Mouse (Mus musculus): ENCODE measurements around the gene Agtr1a. TPM values are rescaled to one million over a fixed set of nuclear protein-coding genes. Genes with fewer than 3 reads are reported as not detected.

Gene Agtr1a
- polyA plus RNA-seq, 1 experiment from 2014 or later: 31.3 TPM

DNA sequence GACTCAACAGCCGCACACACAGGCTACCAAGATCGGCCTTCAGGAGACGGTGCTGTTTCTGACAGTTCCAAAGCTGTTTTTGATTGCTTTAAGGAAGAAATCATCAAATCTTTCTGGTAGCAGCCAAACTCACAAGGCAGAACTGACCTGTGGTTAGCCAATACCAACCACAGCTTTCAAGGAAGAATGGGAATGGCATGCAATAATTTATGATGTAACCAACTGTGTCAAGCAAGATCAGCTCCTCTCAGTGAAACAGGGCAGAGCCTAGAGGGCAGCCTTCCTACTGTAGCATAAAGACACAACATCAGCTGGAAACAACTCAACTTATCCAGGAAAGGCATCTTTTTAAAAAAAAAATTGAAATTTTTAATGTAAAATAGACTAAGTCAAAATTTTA is 62.6 kb downstream of the Agtr1a start:
- no peak overlapping the region for H3K4me2 ChIP-seq (ENCODE audit: low read length)
- H3K4me3 ChIP-seq (replicated peaks; ENCODE audit: low read depth, low read length): no peak overlapping the region
- no peak for DNase-seq (ENCODE audit: low spot score)
- H3K27ac ChIP-seq: no peak overlapping the region
- no peak overlapping the region for H3K9ac ChIP-seq (ENCODE audit: low read depth, low read length)
- H3K4me1 ChIP-seq (replicated peaks; ENCODE audit: insufficient read depth, low read length): 0 out of 2 replicates have a peak, but pooled peaks cover 3% of the 10 kb centered on the region
- no peaks in the 10 kb centered on the region for H3K36me3 ChIP-seq (ENCODE audit: insufficient read depth, low read length)
- ATAC-seq (replicated peaks; ENCODE audit: low FRiP score, low read depth): no peak
- WGBS: 73% methylated on average over 3 of the region's 3 CpGs
- no peaks in the 10 kb centered on the region for H3K27me3 ChIP-seq (ENCODE audit: insufficient read depth, low read length)
- TF ChIP-seq CTCF (IDR thresholded peaks at IDR 0.05; ENCODE audit: low read depth): no peak
- no peaks in the 10 kb centered on the region for H3K9me3 ChIP-seq (replicated peaks; ENCODE audit: low read length)

DNA sequence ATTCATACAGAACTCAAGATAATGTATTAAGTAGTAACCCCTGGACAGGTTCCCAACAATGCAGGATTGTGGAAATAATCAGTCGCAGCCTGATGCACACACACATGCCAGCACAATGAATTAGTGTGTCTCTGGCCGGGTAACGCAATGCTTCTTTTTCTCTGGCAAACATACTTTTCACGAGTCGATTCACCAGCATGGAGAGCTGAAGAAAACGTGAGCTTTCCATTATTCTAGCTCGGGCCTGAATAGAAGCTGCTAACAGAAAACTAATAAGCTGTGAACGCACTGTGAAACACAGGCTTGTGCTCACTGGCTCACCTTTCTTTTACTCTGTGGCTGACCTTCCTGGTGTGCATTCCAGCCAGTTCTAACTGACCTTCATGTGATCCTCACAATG is 64.4 kb downstream of the Agtr1a start:
- no peak for DNase-seq (ENCODE audit: low spot score)
- WGBS: 48% methylated on average over 8 of the region's 8 CpGs
- ATAC-seq (replicated peaks; ENCODE audit: low FRiP score, low read depth): no peak

DNA sequence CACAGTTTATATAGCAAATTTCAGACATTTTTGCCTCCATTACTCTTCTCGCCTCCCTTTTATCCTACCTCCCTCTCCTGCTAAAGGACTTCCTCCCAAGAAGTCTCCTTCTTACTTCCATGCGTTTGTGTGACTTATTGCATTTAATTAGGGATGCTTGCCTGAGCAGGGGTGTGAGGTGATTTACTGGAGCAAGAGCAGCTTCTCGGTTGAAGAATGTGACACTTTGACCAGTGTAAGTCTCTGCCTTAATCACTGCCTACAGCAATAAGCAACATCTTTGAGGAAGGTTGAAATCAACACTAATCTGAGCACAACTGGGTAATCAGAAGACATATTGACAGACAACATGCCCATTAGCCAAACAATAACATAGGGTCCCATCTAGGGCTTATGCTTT is 67.6 kb downstream of the Agtr1a start:
- no peaks in the 10 kb centered on the region for H3K9me3 ChIP-seq (replicated peaks; ENCODE audit: low read length)
- H3K36me3 ChIP-seq (ENCODE audit: insufficient read depth, low read length): no peaks in the 10 kb centered on the region
- no peaks in the 10 kb centered on the region for H3K27me3 ChIP-seq (ENCODE audit: insufficient read depth, low read length)
- H3K9ac ChIP-seq (ENCODE audit: low read depth, low read length): no peak overlapping the region
- WGBS: 29% methylated on average over 3 of the region's 3 CpGs
- H3K4me1 ChIP-seq (replicated peaks; ENCODE audit: insufficient read depth, low read length): no peaks in the 10 kb centered on the region
- ATAC-seq (replicated peaks; ENCODE audit: low FRiP score, low read depth): peak; percentile 81; the same call in 1 of the 2 replicates
- H3K4me3 ChIP-seq (replicated peaks; ENCODE audit: low read depth, low read length): no peak overlapping the region
- H3K27ac ChIP-seq: no peak overlapping the region
- DNase-seq (ENCODE audit: low spot score): peak; percentile 84
- no peak overlapping the region for H3K4me2 ChIP-seq (ENCODE audit: low read length)
- no peak for TF ChIP-seq CTCF (IDR thresholded peaks at IDR 0.05; ENCODE audit: low read depth)

More for the DNA sequence above, 64.4 kb downstream of the Agtr1a start:
- H3K9ac ChIP-seq (ENCODE audit: low read depth, low read length): no peak overlapping the region
- no peaks in the 10 kb centered on the region for H3K27me3 ChIP-seq (ENCODE audit: insufficient read depth, low read length)
- H3K9me3 ChIP-seq (replicated peaks; ENCODE audit: low read length): no peaks in the 10 kb centered on the region
- no peak overlapping the region for H3K27ac ChIP-seq
- no peak for TF ChIP-seq CTCF (IDR thresholded peaks at IDR 0.05; ENCODE audit: low read depth)
- H3K36me3 ChIP-seq (ENCODE audit: insufficient read depth, low read length): no peaks in the 10 kb centered on the region
- H3K4me2 ChIP-seq (ENCODE audit: low read length): no peak overlapping the region
- H3K4me1 ChIP-seq (replicated peaks; ENCODE audit: insufficient read depth, low read length): 0 out of 2 replicates have a peak, but pooled peaks cover 3% of the 10 kb centered on the region
- H3K4me3 ChIP-seq (replicated peaks; ENCODE audit: low read depth, low read length): no peak overlapping the region

DNA sequence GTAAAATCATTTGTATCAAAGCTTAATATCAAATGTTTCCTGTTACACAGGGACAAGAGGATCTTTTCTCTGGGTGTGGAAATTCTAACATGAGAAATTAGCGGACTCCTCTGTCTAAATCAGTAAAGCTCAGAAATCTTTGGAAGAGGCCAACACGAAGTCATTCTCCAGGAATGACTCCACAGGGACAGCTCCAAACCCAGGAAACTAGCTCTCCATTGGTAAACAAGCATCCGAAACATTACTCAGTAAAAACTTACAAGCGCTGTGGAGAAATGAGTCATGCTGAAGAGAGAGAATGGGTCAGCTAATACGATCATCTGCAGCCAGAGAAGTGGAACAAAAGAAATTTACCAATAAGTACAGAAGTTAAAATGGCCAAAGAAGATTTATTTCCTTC is 82.4 kb downstream of the Agtr1a start:
- H3K9me3 ChIP-seq (replicated peaks; ENCODE audit: low read length): no peaks in the 10 kb centered on the region
- H3K4me3 ChIP-seq (replicated peaks; ENCODE audit: low read depth, low read length): no peak overlapping the region
- DNase-seq (ENCODE audit: low spot score) (no peak), ATAC-seq (replicated peaks; ENCODE audit: low FRiP score, low read depth) (no peak)
- 87% methylated on average over 5 of the region's 5 CpGs for WGBS
- H3K27ac ChIP-seq: no peak overlapping the region
- H3K4me2 ChIP-seq (ENCODE audit: low read length): no peak overlapping the region
- no peaks in the 10 kb centered on the region for H3K36me3 ChIP-seq (ENCODE audit: insufficient read depth, low read length)
- H3K27me3 ChIP-seq (ENCODE audit: insufficient read depth, low read length): no peaks in the 10 kb centered on the region
- TF ChIP-seq CTCF (IDR thresholded peaks at IDR 0.05; ENCODE audit: low read depth): no peak
- H3K4me1 ChIP-seq (replicated peaks; ENCODE audit: insufficient read depth, low read length): no peaks in the 10 kb centered on the region
- H3K9ac ChIP-seq (ENCODE audit: low read depth, low read length): no peak overlapping the region

DNA sequence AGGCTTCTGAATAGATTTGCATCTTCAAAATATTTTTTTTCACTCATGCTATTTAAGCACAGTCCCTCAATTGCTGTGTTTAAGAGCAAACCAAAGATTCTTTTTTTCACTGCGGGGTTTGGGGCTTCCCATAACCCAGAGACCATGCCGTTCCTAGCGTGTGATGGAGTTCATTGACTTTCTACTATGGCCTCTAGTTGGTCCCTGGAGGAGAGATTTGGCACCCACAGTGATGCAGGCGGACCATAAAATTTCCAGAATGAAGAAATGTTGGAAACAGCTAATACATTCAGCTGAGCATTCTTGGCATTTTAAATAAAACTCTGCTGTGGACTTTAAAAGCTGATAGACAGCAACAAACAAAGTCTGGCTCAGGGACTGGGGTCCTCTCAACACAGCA is 90.8 kb downstream of the Agtr1a start:
- WGBS: 76% methylated on average over 4 of the region's 4 CpGs
- Histone ChIP-seq H3K9ac (ENCODE audit: low read depth, low read length) (no peak overlapping the region), H3K9me3 (replicated peaks; ENCODE audit: low read length) (no peaks in the 10 kb centered on the region), H3K27ac (no peak overlapping the region), H3K4me2 (ENCODE audit: low read length) (no peak overlapping the region), H3K4me3 (replicated peaks; ENCODE audit: low read depth, low read length) (no peak overlapping the region), H3K36me3 (ENCODE audit: insufficient read depth, low read length) (no peaks in the 10 kb centered on the region), H3K4me1 (replicated peaks; ENCODE audit: insufficient read depth, low read length) (no peaks in the 10 kb centered on the region), H3K27me3 (ENCODE audit: insufficient read depth, low read length) (no peaks in the 10 kb centered on the region)
- ATAC-seq (replicated peaks; ENCODE audit: low FRiP score, low read depth) (no peak), DNase-seq (ENCODE audit: low spot score) (peak; percentile 36)
- no peak for TF ChIP-seq CTCF (IDR thresholded peaks at IDR 0.05; ENCODE audit: low read depth)

DNA sequence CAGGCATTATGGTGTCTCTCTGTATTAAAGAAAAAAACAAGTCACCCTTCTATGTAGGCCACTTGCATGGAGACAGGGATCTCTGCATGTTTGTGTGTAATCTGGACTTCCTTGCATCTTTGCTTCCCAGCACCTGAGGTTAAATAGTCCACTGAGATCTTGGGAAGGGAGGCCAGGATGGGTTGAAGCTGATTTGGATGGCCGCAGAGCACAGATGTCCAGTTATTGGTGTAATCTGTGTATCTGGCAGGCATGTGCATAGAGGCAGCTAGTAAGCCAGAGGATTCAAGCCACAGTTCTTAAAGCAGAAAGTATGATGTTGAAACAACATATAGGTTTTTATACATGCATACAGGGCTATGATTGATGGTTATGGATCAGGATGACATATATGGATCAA is 91.2 kb downstream of the Agtr1a start:
- WGBS: 100% methylated on average over 1 of the region's 1 CpGs
- no peak for TF ChIP-seq CTCF (IDR thresholded peaks at IDR 0.05; ENCODE audit: low read depth)

More for the DNA sequence above, 91.2 kb downstream of the Agtr1a start:
- Histone ChIP-seq H3K9me3 (replicated peaks; ENCODE audit: low read length) (no peaks in the 10 kb centered on the region), H3K4me1 (replicated peaks; ENCODE audit: insufficient read depth, low read length) (no peaks in the 10 kb centered on the region), H3K4me3 (replicated peaks; ENCODE audit: low read depth, low read length) (no peak overlapping the region), H3K27me3 (ENCODE audit: insufficient read depth, low read length) (no peaks in the 10 kb centered on the region), H3K4me2 (ENCODE audit: low read length) (no peak overlapping the region), H3K36me3 (ENCODE audit: insufficient read depth, low read length) (no peaks in the 10 kb centered on the region), H3K9ac (ENCODE audit: low read depth, low read length) (no peak overlapping the region), H3K27ac (no peak overlapping the region)
- DNase-seq (ENCODE audit: low spot score) (no peak), ATAC-seq (replicated peaks; ENCODE audit: low FRiP score, low read depth) (no peak)

Other genes starting within 250 kb of the Agtr1a start
- 27.7 and 29.2 TPM in 2 replicates for gene Mboat1, start 200.0 kb upstream of the Agtr1a start, polyA plus RNA-seq (2015; fragmentation: Nextera tagmentation; extraction: Ambion mirVana)
- gene Uqcrfs1, start 208.9 kb downstream of the Agtr1a start, polyA plus RNA-seq (2015; fragmentation: Nextera tagmentation; extraction: Ambion mirVana): 588 and 601 TPM in 2 replicates

All from kidney, postnatal 0 days (tissue).